Mouse (Mus musculus) gastrocnemius, adult 8-10 months (tissue): ENCODE data around the gene Crybb1. TPM values are rescaled to one million over a fixed set of nuclear protein-coding genes. Genes with fewer than 3 reads are reported as not detected.

Experiments
- DNase-seq, 2 experiments: peaks; one replicate each; pipeline ENCODE4 v3.0.0; 2022; ENCODE audit warnings: low spot score in 2 of 2
- total RNA-seq, 4 experiments: library from RNA; stranded (reverse); gene quantifications; 2 replicates each; pipeline ENCODE4 v1.2.4; 2022

The Crybb1 gene
- total RNA-seq, 4 experiments from 2014 or later: 1.2 to 2.7 (median 2.2) TPM

DNA sequence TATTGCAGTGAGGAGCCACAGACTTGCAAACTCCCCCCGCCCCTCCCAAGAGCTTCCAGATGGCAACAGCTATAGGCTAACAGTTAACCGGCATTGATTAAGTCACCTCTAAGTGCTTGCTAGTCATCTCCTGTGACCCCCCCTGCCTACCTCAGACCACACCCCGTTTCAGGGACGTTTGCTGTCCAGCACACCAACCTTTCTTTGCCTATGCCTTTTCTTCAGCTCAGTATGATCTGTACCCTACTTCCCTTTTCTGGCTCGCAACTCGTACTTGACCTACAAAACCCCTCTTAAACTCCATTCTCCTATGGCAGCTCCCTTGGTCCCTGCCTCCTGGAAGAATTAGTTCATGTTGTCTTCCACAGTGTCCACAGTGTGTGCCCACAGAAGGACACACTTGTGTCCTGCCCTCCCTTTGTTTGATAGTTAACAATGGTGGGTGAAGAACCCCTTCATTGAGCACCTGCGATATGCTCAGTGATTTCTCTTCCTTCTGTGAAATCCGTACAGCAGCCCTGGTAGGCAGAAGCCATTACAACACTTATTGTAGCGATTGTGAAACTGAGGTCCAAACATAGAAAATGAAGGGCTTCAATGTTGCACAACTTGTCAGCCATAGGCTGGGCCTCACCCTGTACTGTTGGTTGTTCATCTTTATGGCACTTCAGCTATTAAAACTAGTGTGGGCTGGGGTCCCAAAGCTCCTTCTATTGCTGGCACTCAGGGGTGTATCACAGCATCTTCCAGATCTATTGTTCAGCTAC is 10.6 kb downstream of the Crybb1 start:
- DNase-seq: no peak

DNA sequence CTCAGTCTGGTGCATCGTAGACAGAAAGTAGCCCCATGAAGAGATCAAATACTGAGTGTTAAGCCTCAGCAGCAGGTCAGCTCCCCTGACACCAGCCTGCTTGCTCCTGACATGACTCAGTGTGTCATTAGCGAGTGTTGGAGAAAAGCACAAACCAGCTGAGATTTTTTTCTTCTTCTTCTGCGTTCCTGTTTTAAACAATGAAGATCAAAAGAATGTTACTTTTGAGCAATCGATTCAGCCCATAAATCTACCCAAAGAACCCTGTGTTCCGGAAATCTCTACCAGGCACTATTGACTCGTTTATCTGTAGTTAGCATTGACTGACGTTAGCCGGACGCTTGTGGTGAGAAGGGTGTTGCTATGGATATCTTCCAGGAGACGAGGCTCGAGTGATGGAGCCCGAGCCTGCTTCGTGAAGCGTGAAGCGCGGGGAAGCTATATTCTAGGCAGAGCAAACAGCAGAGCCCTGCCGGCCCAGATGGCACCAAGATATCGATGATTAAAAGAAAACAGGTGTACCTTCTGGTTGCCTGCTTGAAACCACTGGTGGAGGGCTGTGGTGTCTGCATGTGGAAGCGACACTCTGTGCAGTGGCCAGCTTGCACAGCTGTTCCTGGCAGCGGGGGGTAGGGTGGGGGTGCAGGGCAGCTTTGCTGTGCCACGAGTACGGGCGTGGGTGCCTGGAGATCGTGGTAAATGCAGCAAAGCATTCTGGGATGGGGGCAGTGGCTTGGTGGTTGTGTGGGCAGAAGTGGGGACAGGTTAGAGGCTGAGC is 15.3 kb downstream of the Crybb1 start:
- DNase-seq: no peak

DNA sequence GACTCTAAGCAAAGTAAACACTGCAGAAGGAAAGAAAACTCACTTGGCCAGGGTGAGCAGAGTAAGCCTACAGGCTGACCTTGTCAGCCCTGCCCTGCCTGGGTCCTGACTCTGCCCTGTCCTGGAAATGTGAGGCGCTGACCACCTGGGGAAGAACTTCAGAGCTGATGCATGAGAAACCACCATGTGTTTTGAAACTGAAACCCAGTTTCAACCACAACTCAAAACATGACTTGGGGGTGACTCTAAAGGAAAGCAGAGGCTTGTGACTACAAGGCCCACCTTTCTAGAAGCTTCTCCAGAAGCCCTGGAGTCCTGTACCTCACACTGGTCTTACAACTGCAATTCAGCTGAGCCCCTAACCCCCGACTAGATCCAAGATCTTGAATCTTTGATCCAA is 17.3 kb downstream of the Crybb1 start:
- DNase-seq: no peak

DNA sequence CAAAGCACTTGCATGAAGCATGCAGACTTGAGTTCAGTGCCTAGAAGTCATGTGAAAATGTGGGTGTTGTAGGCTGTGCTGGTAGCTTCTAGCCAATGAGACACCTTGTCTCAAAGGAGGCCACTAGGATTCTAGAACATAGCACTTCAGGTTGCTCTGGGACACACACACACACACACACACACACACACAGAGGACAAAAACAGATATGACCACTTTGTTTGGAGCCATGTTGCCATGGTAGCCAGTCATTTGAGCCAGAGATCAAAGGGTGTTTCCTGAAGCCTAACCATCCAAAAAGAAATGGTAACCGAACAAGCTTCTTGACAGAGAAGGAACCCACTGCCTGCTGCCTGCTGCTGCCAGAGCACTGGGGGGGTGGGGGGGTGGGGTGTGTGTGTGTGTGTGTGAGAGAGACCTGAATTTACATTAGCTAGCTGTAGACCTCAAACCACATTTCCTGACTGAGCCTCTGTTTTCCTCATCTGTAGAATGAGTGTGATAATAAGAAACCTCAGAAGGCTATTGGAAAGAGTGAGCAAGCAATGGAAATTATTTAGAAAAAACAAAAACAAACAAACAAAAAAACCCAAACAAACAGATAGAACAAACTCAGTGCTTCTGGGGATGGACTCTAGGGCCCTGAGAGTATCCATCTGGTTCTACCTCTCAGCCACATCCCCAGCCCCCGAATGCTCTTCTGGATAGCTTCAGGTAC is 18.3 kb downstream of the Crybb1 start:
- no peak for DNase-seq

DNA sequence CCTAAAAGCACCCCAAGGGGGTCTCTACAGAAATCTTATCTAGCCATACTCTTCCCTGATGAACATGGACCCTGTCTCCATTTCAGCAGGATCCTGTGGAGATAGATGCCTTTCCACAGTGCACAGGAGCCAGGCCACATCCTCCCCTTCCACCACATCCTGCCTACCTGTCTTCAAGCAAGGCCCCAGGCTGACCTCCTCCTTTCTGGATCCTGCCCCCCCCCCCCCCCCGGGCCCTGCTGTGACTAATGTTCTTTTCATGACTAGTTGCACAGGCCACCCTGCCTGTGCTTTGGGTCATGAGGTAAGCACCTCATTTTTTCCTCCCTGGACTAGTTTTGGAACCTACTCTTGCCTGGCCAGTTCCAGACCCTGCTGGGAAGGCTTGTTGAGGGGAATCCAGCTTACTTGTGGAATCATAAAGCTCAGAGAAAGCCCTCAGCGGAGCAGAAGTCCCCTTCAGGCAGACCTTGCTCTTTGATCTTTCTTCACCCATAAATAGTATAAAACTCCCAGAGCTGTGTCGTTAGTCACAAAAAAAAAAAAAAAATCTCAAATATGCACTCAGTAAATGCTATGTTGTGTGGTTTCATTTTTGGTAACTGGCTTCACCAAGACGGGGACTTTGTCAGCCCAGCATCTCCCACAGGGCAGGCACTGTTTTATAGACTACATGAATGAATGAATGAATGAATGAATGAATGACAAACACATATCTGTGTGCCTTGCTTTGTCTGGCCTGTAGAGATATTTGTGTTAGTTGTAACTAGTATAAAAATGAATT is 19.6 kb downstream of the Crybb1 start:
- DNase-seq: no peak

DNA sequence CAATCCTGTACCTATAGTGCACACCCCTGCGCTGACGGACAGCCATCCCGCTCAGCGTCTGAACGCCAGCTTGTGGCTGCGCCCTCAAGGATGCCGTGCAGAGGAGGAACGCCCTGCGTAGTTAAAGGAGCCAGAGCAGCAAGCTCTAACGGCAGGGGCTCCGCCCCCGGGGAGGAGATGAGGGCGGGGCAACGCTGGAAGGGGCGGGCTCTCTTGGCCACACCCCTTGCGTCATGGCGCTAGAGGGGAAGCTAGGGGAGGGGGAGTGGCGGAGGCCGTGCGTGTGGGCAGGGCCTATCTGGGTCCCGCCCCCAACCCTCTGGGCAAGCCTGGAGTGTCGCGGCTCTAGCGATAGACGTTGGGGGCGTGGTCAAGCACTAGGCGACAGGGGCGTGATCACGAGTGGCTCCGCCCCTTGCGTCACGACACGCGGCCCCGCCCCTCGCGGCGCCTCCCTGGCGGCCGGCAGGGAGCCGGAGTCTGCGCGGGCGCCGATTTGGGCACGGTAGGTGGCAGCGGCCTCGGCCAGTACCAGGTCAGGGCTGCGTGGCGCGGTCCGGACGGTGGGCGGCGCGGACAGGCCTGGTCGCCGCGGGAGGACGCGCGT is 20.8 kb downstream of the Crybb1 start, which contains the start of gene Tpst2:
Tpst2 (plus strand) TSS at position 425 of the 607 bp plus-strand sequence.
- peak; percentile 100 for DNase-seq

DNA sequence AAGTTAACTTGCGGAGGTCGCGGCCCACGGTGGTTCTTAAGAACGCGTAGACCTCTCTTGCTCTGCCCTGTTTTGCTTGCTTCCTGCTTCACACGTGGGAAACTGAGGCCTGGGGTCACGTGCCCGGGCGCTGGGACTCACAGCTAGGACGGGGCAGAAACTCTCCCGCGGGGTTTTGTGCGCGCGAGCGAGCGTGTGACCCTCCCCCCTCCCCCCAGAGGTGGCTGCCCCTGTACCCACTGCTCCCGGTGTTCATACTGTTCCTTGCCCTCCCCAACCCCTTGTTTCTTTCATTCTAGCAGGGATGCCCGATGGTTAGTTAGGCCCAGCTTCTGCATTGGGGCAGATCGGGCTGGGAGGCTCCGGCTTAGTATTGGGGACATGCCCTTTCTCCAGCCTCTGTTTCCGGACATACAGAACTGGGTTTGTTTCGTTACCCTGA is 21.3 kb downstream of the Crybb1 start:
- DNase-seq: no peak

DNA sequence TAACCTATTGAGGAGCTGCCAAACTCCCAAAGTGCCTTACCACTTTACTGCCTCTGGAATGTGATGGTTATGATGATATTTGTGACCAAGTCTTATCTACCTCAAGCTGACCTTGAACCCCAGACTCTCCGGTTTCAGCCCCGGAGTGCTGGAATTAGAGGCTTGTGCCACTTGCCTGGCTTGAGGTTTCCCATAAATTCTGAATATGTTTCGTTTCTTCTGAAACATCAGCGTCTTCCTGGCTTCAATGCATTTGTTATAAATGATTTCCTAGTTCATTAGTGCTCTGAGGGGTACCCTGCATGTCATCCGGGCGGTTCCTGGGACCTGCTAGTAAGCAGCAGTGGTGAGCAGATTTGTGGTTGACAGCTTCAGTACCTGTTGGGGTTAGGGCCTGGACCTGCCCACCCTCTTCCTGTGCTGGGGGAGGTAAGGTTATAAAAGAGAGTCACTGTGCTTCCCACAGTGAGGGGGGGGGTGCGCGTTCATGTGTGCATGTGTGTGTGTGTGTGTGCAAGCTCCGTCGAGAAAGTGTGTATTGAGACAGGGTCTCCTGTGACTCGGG is 22.4 kb downstream of the Crybb1 start:
- DNase-seq: no peak

DNA sequence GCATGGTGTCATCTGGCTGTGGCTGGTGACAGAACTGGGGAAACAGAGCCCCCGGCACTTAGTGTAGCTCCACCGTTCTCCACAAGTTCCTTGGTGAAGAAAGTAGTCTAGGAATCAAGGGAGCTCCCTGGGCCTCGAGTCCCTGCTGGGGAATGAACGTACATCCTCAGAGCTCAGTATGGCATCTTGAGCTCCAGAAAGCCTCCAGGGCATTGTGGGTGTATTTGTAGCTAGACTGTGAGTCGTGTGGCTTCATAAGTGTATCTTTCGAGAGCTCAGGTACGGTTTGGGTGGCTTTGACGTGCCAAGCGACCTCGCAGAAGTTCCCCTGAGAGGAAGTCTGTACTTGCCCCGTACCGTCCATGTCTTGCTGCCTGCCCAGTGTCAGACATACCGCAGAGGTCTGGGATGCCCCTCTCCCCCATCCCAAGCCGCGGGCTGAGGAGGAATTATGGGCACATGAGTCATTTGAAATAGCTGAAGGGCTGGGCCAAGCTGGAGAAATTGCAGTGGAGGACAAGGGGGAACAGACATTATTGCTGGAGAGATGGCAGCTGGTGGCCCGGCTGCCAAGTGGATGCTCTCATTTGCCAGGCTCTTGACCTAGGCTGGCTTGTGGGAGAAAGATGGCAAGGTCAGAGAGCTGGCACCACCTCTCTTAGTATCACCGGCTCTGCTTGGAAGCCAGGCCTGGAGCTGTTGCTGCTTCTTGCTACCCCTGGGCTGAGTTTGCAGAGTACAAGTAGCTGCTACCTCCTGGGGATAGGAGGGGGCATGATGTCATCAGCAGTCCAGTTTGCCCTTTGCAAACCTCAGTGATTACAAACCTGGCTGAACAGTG is 23.8 kb downstream of the Crybb1 start:
- peak; percentile 51 to 74 for DNase-seq

DNA sequence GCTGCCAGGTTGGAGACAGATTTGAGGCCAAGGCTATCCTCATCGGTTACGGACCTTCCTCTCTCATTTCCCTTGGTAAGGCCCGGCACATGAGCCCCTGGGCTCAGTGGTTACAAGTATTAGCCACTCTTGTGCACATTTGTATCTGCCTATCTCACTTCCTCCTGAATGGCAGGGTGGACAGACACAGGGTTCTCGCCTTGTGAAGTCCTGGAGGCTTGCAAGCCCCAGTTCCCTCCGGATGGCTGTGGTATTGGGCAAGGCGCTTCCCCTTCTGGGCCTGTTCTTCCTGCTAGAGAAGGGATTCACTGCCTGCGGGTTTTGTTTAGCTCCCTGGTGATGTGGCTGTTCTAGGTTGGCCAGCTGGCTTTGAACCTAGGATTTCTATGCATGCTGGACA is 24.5 kb downstream of the Crybb1 start:
- no peak for DNase-seq

DNA sequence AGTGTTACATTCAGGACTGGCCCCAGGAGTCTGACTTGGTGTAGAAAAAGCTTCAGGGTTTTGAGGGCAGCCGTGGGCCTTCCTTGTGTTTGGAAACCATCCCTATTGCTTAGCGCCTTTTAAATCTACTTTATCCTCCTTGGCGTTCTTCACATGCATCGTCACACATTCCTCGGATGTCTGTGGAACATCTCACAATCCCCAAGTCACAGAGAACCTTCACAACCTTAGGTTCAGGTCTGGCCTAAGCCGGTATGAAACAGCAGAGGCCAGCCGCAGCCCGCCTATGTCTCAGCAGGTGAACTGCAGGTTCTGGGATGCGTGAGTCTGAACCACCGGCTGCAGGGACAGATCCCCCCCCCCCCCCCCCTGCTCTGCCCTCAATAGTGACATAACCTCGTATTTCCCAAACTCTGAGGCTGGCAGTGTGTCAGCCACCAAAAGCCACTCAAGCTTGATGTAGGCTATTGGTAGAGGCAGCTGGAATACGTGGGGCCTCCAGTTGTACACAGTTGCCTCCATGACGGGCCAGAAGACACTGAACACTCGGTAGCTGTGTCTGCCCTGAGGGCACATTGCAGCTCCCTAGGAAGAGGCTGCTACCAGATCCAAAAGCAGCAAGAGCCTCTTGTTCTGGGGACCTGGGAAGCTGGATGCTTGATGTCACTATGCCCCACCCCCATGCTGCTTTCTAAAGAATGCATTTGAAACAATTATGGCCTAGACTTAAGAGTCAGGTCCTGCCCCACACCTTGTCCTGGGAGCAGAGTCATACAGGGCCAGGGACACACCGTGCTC is 25.4 kb downstream of the Crybb1 start:
- DNase-seq: no peak

DNA sequence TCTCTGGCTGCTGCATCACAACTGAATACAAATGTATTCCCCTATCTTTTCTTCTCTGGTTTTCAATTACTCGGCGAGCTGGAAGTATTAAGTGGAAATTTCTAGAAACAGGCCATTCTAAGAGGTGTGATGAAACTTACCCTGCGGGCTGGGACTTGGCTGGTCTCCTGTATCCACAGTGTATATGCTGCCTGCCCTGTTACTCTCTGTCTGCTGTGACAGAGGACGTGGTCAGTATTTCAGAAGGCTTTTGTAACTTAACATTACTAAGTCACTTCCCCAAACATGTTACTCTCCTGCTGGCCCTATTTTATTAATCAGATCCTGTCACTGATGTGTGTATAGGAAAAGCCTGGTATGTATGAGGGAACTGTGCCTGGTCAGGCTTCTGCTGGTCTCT is 26.1 kb downstream of the Crybb1 start:
- DNase-seq: no peak

DNA sequence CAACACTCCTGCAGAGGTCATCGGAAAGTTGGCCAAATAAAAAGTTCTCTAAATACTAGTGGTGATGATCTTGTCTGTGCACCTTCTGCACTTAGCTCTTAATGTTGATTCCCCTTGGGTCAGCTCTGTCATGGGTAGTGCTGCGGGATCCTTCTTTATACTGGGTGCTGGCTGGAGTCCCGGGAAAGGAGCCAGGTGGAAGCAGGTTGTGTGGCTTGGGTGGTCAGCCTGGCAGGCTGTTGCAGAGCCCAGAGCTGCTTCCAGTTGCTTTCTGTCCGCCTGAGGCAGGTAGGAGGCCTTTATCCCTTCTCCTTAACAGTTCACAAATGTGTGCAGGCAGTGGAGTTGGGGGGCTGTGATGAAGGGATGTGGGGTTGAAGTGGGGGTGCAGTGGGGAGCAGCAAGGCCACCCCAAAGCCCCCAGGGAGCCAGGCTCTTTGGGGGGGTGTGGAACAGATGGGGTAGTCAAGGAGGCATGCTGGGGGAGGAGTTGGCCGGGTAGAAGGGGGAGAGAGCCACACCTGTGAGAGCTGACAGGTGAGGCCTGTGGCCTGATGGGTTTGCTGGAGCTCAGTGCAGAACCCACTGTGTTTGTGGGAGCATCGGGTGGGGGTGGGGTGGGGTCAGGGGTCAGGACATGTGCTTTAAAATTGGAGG is 26.6 kb downstream of the Crybb1 start:
- DNase-seq: no peak

DNA sequence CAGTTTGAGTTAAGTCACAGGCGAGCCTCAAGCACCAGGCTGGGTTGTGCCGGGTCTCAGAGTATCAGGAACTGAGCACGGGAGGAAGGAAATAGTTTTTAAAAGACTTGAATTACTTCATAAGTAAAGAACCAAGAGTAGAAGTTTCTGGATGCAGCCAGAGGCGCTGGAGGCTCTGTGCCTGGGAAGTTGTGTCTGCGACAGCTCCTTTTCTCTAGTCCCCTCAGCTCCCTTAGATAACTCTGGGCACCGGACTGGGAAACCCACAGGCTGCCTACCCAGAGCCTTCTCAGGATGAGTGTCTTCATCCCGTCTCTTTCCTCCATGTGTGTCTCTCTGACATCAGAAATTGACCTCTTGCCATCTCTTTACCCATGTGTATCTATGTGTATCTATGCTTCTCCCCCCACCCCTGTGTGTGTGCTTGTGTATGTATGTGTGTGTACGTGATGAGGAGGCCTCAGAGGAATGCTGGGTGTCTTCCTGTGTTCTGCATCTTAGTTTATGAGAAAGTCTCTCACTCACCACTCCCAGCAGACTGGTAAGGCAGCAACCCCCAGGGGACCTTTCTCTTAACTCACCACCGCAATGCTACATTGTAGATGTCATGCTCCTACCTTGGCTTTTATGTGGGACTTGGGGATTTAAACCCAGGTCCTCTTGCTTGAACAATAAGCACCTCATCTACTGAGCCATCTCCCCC is 27.3 kb downstream of the Crybb1 start:
- no peak for DNase-seq

DNA sequence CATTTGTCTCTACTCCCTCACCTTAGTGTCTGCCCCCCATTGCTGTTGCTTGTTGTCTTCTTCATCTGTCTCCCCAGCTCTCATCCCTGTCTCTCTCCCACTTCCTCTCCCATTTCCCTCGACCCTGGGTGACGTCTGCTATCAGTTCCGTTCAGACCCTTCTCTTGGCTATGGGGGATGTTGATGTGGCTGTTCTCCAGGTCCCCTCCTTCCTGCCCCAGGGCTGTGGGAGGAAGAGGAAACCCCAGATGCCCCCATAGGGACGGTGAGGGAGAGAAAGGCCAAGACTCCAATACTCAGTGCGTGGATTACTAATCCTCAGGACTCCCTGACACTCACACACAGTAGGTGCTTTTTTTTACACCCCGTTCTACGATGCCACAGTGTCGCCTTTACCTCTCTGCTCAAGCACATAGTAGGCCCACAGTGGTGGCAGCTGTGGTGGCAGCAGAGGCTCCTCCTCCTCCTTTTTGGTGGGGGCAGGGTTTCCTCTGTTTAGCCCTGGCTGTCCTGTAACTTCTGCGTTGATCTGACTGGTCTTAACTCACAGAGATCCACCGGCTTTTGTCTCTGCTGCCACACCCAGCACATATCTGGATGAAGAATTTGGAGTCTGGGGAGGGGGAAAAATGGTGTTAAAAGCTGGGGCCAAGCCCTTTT is 28.1 kb downstream of the Crybb1 start:
- no peak for DNase-seq

DNA sequence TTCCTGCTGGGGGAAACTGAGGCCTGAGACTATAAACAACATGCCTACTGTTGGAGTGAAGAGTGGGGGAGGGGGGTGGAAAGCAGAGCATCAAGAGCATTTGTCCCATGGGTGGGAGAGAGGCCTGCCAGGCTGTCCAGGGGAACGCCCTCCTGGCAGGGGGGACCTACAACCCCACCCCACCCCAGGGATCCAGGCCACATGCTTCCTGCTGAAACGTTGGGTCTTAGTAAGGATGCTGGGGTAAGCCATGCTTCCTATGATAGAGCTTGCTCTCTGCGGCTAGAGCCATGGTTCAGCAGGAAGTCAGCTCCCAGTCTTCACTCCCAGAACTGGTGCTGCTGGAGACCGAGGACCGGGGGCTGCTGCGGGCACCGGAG is 28.6 kb downstream of the Crybb1 start:
- DNase-seq: no peak

DNA sequence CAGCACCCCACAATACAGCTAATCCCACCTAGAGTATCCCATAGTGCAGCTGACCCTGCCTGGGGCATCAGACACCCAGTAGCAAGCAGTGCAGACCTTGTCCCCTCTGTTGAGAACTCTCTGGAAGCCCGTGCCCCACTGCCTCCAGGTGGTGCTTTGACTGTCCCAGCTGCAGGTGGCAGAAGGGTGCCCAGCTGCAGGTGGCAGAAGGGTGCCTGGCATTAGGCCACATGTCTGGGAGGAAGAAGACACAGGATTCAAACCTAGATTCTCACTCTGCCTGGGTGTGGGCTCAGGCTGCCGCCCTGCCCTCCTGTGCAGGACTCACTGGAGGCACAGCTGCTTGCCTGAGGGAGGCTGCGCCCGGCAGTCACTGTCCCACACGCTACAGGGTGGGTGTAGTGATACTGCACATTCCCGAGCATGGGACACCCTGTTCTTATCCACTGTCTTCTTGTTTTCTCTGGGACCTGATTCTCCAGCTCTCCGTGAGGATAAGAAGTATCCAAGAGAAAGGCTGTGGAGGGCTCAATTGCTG is 30.0 kb downstream of the Crybb1 start:
- DNase-seq: no peak
